Mouse (Mus musculus) CH12.LX (cell line): ENCODE measurements around the gene Fli1. TPM values are rescaled to one million over a fixed set of nuclear protein-coding genes. Genes with fewer than 3 reads are reported as not detected.

Source experiments
- DNase-seq: peaks from one replicate; pipeline ENCODE4 v3.0.0-alpha.2; 2013; ENCODE audit errors: extremely low read depth
- H3K27ac ChIP-seq: 2 replicates; pipeline ENCODE4 v1.5.1; 2012; ENCODE audit warnings: low read depth, mild to moderate bottlenecking, control low read depth, moderate library complexity; ENCODE audit not compliant: insufficient read depth
- H3K27me3 ChIP-seq: replicated peaks from 2 replicates; pipeline ENCODE3; 2012; ENCODE audit warnings: inconsistent platforms
- H3K36me3 ChIP-seq, 2 experiments: replicated peaks in 1 of 2; 2 replicates each; pipeline versions ENCODE3 to v1.6.1; 2012; ENCODE audit warnings: inconsistent platforms in 1 of 2, low read length in 1 of 2, mild to moderate bottlenecking in 1 of 2, mixed read lengths in 1 of 2, moderate library complexity in 1 of 2; ENCODE audit not compliant: control insufficient read depth in 1 of 2, insufficient read depth in 1 of 2
- H3K4me1 ChIP-seq, 2 experiments: 2 replicates each; pipeline ENCODE4 v1.6.1; 2012; ENCODE audit warnings: inconsistent platforms in 1 of 2, moderate library complexity in 1 of 2; ENCODE audit not compliant: insufficient read depth in 2 of 2, control insufficient read depth in 1 of 2
- H3K4me2 ChIP-seq: 2 replicates; pipeline ENCODE4 v1.6.1; 2012; ENCODE audit warnings: low read depth, mild to moderate bottlenecking, control low read depth; ENCODE audit not compliant: poor library complexity, insufficient read depth, severe bottlenecking
- H3K4me3 ChIP-seq, 3 experiments: fragments of 150-350 bp in 1 of 3; sonication (generic) in 1 of 3; replicated peaks in 1 of 3; 2 replicates each; pipeline versions ENCODE3 to v1.5.1; 2011 to 2012; ENCODE audit warnings: low read depth in 2 of 3, low read length in 2 of 3, mild to moderate bottlenecking in 2 of 3, moderate library complexity in 2 of 3, control low read depth in 1 of 3, improper control_type of control experiment in 1 of 3, inconsistent platforms in 1 of 3, mixed read lengths in 1 of 3; ENCODE audit not compliant: poor library complexity in 1 of 3
- H3K79me2 ChIP-seq: replicated peaks from 2 replicates; pipeline ENCODE4 v1.6.1; 2012; ENCODE audit warnings: mild to moderate bottlenecking, moderate library complexity; ENCODE audit not compliant: control insufficient read depth, poor library complexity, insufficient read depth, severe bottlenecking; ENCODE audit errors: extremely low read depth
- H3K9ac ChIP-seq: 2 replicates; pipeline ENCODE4 v1.6.1; 2012; ENCODE audit warnings: low read depth, mild to moderate bottlenecking, control low read depth, moderate library complexity; ENCODE audit not compliant: insufficient read depth
- H3K9me3 ChIP-seq: replicated peaks from 2 replicates; pipeline ENCODE3; 2012; ENCODE audit warnings: low read length, inconsistent platforms, mixed read lengths
- CHD1 ChIP-seq: IDR thresholded peaks from 2 replicates; pipeline ENCODE4 v1.6.1; 2012; ENCODE audit warnings: low read depth, low read length, improper control_type of control experiment, inconsistent platforms
- CTCF ChIP-seq, 2 experiments: IDR thresholded peaks in 1 of 2; conservative IDR thresholded peaks in 1 of 2; 2 replicates each; pipeline ENCODE4 v1.5.1; 2011 to 2012; ENCODE audit warnings: low read depth in 2 of 2, low read length in 2 of 2, improper control_type of control experiment in 1 of 2, inconsistent platforms in 1 of 2, mild to moderate bottlenecking in 1 of 2, moderate library complexity in 1 of 2
- E2F4 ChIP-seq: IDR thresholded peaks from 2 replicates; pipeline ENCODE4 v1.6.1; 2011; ENCODE audit warnings: low read depth, low read length, improper control_type of control experiment; ENCODE audit not compliant: insufficient replicate concordance
- ELF1 ChIP-seq: IDR thresholded peaks from 2 replicates; pipeline ENCODE4 v1.6.1; 2014; ENCODE audit warnings: low read depth, mild to moderate bottlenecking, inconsistent platforms, low read length, improper control_type of control experiment
- EP300 ChIP-seq: IDR thresholded peaks from 2 replicates; pipeline ENCODE4 v1.6.1; 2011; ENCODE audit warnings: low read length, improper control_type of control experiment
- ETS1 ChIP-seq: conservative IDR thresholded peaks from 2 replicates; pipeline ENCODE4 v1.6.1; 2012; ENCODE audit warnings: low read depth, mild to moderate bottlenecking, inconsistent platforms, low read length, improper control_type of control experiment, moderate library complexity
- HCFC1 ChIP-seq: IDR thresholded peaks from 2 replicates; pipeline ENCODE4 v1.6.1; 2012; ENCODE audit warnings: low read depth, mild to moderate bottlenecking, inconsistent platforms, low read length, improper control_type of control experiment
- IRF4 ChIP-seq: IDR thresholded peaks from 2 replicates; pipeline ENCODE4 v1.6.1; 2014; ENCODE audit warnings: low read depth, mild to moderate bottlenecking, inconsistent platforms, low read length, improper control_type of control experiment
- JUND ChIP-seq: conservative IDR thresholded peaks from 2 replicates; pipeline ENCODE4 v1.6.1; 2011; ENCODE audit warnings: low read depth, low read length, improper control_type of control experiment
- KAT2A ChIP-seq: IDR thresholded peaks from 2 replicates; pipeline ENCODE4 v1.6.1; 2012; ENCODE audit warnings: low read length, improper control_type of control experiment, inconsistent platforms; ENCODE audit not compliant: insufficient replicate concordance
- MAZ ChIP-seq: IDR thresholded peaks from 2 replicates; pipeline ENCODE4 v1.6.1; 2012; ENCODE audit warnings: low read depth, mild to moderate bottlenecking, inconsistent platforms, low read length, improper control_type of control experiment, moderate library complexity
- MEF2A ChIP-seq: IDR thresholded peaks from 2 replicates; pipeline ENCODE4 v1.6.1; 2014; ENCODE audit warnings: low read depth, mild to moderate bottlenecking, inconsistent platforms, low read length, improper control_type of control experiment, borderline replicate concordance
- POLR2A ChIP-seq: IDR thresholded peaks from 2 replicates; pipeline ENCODE4 v1.6.1; 2011; ENCODE audit warnings: low read depth, mild to moderate bottlenecking, improper control_type of control experiment, low read length
- POLR2AphosphoS2 ChIP-seq: IDR thresholded peaks from 2 replicates; pipeline ENCODE4 v1.6.1; 2011; ENCODE audit warnings: low read depth, low read length, improper control_type of control experiment
- RAD21 ChIP-seq: IDR thresholded peaks from 2 replicates; pipeline ENCODE4 v1.6.1; 2011; ENCODE audit warnings: low read depth, mild to moderate bottlenecking, low read length, improper control_type of control experiment, moderate library complexity
- TBP ChIP-seq: conservative IDR thresholded peaks from 2 replicates; pipeline ENCODE4 v1.6.1; 2011; ENCODE audit warnings: low read depth, low read length, improper control_type of control experiment
- TCF12 ChIP-seq: IDR thresholded peaks from 2 replicates; pipeline ENCODE4 v1.6.1; 2014; ENCODE audit warnings: low read depth, mild to moderate bottlenecking, inconsistent platforms, low read length, improper control_type of control experiment
- UBTF ChIP-seq: IDR thresholded peaks from 2 replicates; pipeline ENCODE4 v1.6.1; 2012; ENCODE audit warnings: low read depth, mild to moderate bottlenecking, inconsistent platforms, low read length, improper control_type of control experiment, moderate library complexity
- ZKSCAN1 ChIP-seq: IDR thresholded peaks from 2 replicates; pipeline ENCODE4 v1.6.1; 2012; ENCODE audit warnings: low read depth, inconsistent platforms, low read length, improper control_type of control experiment, borderline replicate concordance
- ZMIZ1 ChIP-seq: IDR thresholded peaks from 2 replicates; pipeline ENCODE4 v1.6.1; 2012; ENCODE audit warnings: low read depth, mild to moderate bottlenecking, inconsistent platforms, low read length, improper control_type of control experiment
- ZNF384 ChIP-seq: IDR thresholded peaks from 2 replicates; pipeline ENCODE4 v1.6.1; 2012; ENCODE audit warnings: low read depth, low read length, improper control_type of control experiment, inconsistent platforms
- dilution Hi-C: fragments of 300-500 bp; cut with MboI; formaldehyde crosslinking; loops from 2 replicates; pipeline ENCODE4 v1.14.3; 2020; ENCODE audit warnings: low sequenced_read_pairs; ENCODE audit not compliant: extremely low pct_unique_long_range_greater_than_20kb, extremely low pct_ligation_motif_present
- in situ Hi-C: fragments of 300-500 bp; cut with MboI; formaldehyde crosslinking; loops from 3 replicates; pipeline ENCODE4 v1.14.3; 2019; ENCODE audit warnings: low sequenced_read_pairs, low pct_ligation_motif_present, low pct_unique_long_range_greater_than_20kb, mixed read lengths
- polyA plus RNA-seq: library from polyadenylated mRNA; unstranded; fragments of >175 nt; gene quantifications from 2 replicates; pipeline ENCODE4 v1.2.1, GENCODE M21; 2012; ENCODE audit warnings: low read depth; ENCODE audit not compliant: insufficient read length
- total RNA-seq, 2 experiments: library from RNA; depleted of rRNA; stranded (reverse); fragments of 300-350 nt in 1 of 2; fragments of >200 nt in 1 of 2; gene quantifications; 2 replicates each; pipeline ENCODE4 v1.2.3; 2012 to 2014

The Fli1 gene
- total and polyA plus RNA-seq, 3 experiments, result 20.3 to 29.3 (median 20.8) TPM

DNA sequence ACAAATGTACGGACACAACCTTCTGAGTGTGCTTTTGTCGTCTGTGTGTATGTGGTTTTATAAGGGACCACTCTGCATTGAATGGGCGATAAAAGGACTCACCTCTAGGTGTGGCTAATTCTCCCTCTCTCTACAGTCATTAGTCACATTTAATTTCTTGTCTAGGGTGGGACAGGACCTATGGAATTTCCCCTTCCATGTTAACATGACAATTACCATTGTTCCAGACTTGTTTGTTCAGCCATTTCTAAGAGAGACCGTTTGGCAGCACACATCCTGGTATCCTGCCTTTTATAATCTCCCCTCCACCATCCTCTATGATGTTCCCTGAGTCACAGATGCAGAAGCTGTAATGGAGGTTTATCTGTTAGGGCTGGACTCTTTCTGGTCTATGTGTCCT lies 26.6 kb upstream of the Fli1 start:
- Histone ChIP-seq H3K27ac (no peak overlapping the region), H3K79me2 (no peaks in the 10 kb centered on the region), H3K4me2 (no peak overlapping the region), H3K4me3 (no peak overlapping the region), H3K27me3 (no peaks in the 10 kb centered on the region), H3K9ac (no peak overlapping the region), H3K36me3 (no peaks in the 10 kb centered on the region), H3K4me1 (peaks cover 3 to 8% of the 10 kb centered on the region in 2 experiments; a peak in 2 of 4 replicates), H3K9me3 (no peaks in the 10 kb centered on the region)
- dilution Hi-C loops, result no loop called here
- no peak for DNase-seq
- in situ Hi-C loops, result no loop called here
- TF ChIP-seq UBTF (no peak), CHD1 (no peak), RAD21 (no peak), EP300 (no peak), TBP (no peak), TCF12 (no peak), ZKSCAN1 (no peak), POLR2AphosphoS2 (no peak), IRF4 (no peak), MAZ (no peak), KAT2A (no peak), ZNF384 (no peak), ELF1 (no peak), JUND (no peak)

DNA sequence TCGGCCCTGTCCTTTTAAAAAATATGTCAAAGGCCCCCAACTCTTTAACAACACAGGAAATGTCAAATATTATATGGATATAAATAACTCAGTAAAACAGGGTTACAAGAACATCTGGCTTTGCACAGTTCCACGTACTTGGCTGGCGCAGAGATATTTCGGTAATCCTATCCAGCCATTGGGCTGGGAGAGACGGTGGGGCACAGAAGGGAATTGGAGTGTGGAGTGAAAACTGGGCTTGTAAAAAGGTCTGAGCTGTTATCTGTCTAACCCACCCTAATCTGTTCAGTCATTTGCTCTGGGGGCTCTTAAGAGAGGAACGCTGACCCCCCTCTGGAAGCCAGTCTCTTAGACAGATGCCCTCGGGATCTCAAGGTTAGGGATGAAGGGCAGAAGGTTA lies 24.9 kb upstream of the Fli1 start:
- no peak for DNase-seq
- Histone ChIP-seq H3K36me3 (no peaks in the 10 kb centered on the region), H3K4me1 (peaks cover 6 to 15% of the 10 kb centered on the region in 2 experiments), H3K27me3 (no peaks in the 10 kb centered on the region), H3K4me2 (no peak overlapping the region), H3K9ac (no peak overlapping the region), H3K4me3 (no peak overlapping the region), H3K9me3 (no peaks in the 10 kb centered on the region), H3K27ac (no peak overlapping the region), H3K79me2 (no peaks in the 10 kb centered on the region)
- in situ Hi-C loops (no loop called here), dilution Hi-C loops (no loop called here)
- TF ChIP-seq E2F4 (no peak), JUND (no peak), IRF4 (no peak), POLR2A (no peak), MEF2A (no peak), HCFC1 (no peak), ZMIZ1 (no peak), ZNF384 (no peak), ETS1 (no peak), KAT2A (no peak), TCF12 (no peak), CTCF (conservative IDR thresholded peaks at IDR 0.05 in 1 of 2, IDR thresholded peaks at IDR 0.05 in 1 of 2; ENCODE audit: low read depth in 2 of 2, low read length in 2 of 2) (no peak)
